Mouse (Mus musculus) retina, embryonic 14.5 days (tissue): ENCODE data around the gene Zfp105.

Experiments used
- DNase-seq: peaks from one replicate; pipeline ENCODE4 v3.0.0-alpha.2; 2015; ENCODE audit warnings: low spot score

Gene Zfp105

GRCm38 (mm10) chr9:122922936-122923381, at the start of gene Zfp105:
Gene Zfp105, plus strand, starts transcription at chr9:122923072.
- DNase-seq: peak; percentile 91

- DNase-seq: no peak
Observed at GRCm38 (mm10) chr9:122874653-122875052, 48.2 kb upstream of the Zfp105 start.

- no peak for DNase-seq
Observed at GRCm38 (mm10) chr9:122875145-122875544, 47.7 kb upstream of the Zfp105 start.

GRCm38 (mm10) chr9:122885385-122885784, 37.5 kb upstream of the Zfp105 start, which contains the start of gene Zkscan7:
Gene Zkscan7, plus strand, starts transcription at chr9:122885685.
- no peak for DNase-seq

GRCm38 (mm10) chr9:122886372-122887179, 36.3 kb upstream of the Zfp105 start:
- DNase-seq: peak; percentile 78

GRCm38 (mm10) chr9:122901047-122901446, 21.8 kb upstream of the Zfp105 start:
- DNase-seq: no peak

- DNase-seq: peak; percentile 91
Observed at GRCm38 (mm10) chr9:122902717-122903535, 19.9 kb upstream of the Zfp105 start.

GRCm38 (mm10) chr9:122922436-122922835, 436 bp upstream of the Zfp105 start:
- no peak for DNase-seq

- DNase-seq: no peak
Observed at GRCm38 (mm10) chr9:122928915-122929314, 6.0 kb downstream of the Zfp105 start.

GRCm38 (mm10) chr9:122950643-122951475, 28.0 kb downstream of the Zfp105 start, which contains the start of the genes 1110059G10Rik and Kif15:
Gene 1110059G10Rik, minus strand, starts transcription at chr9:122951000.
Gene Kif15, plus strand, starts transcription at chr9:122951046.
- peak; percentile 98 for DNase-seq
